Mouse (Mus musculus): ENCODE results near the gene Dmpk.

GRCm38 (mm10) chr7:19091913-19092312, 8.3 kb downstream of the Dmpk start:
- TF ChIP-seq POLR2A (IDR thresholded peaks at IDR 0.05; ENCODE audit: low read depth, low read length) (no peak), CTCF (IDR thresholded peaks at IDR 0.05; ENCODE audit: extremely low read depth, insufficient read depth, insufficient read length, insufficient replicate concordance) (no peak)
